Mouse (Mus musculus): Measurements from ENCODE around the gene Wwox.

Wwox gene

GRCm38 (mm10) chr8:115097988-115098562, 658.6 kb downstream of the Wwox start:
- no peak for DNase-seq (ENCODE audit: low spot score in 2 of 2)

GRCm38 (mm10) chr8:115109309-115109708, 669.9 kb downstream of the Wwox start:
- no peak for DNase-seq (ENCODE audit: low spot score in 2 of 2)

- no peak for DNase-seq (ENCODE audit: low spot score in 2 of 2)
Observed at GRCm38 (mm10) chr8:115110423-115110822, 671.0 kb downstream of the Wwox start.

- DNase-seq (ENCODE audit: low spot score in 2 of 2), result no peak
Observed at GRCm38 (mm10) chr8:115112062-115112461, 672.6 kb downstream of the Wwox start.

- DNase-seq (ENCODE audit: low spot score in 2 of 2), result no peak
Observed at GRCm38 (mm10) chr8:115114498-115114897, 675.0 kb downstream of the Wwox start.

- DNase-seq (ENCODE audit: low spot score in 2 of 2), result no peak
Observed at GRCm38 (mm10) chr8:115126081-115126480, 686.6 kb downstream of the Wwox start.

- no peak for DNase-seq (ENCODE audit: low spot score in 2 of 2)
Observed at GRCm38 (mm10) chr8:115126674-115127073, 687.2 kb downstream of the Wwox start.

- no peak for DNase-seq (ENCODE audit: low spot score in 2 of 2)
Observed at GRCm38 (mm10) chr8:115129307-115129706, 689.9 kb downstream of the Wwox start.

- DNase-seq (ENCODE audit: low spot score in 2 of 2), result no peak
Observed at GRCm38 (mm10) chr8:115133119-115133518, 693.7 kb downstream of the Wwox start.

- no peak for DNase-seq (ENCODE audit: low spot score in 2 of 2)
Observed at GRCm38 (mm10) chr8:115133711-115134218, 694.3 kb downstream of the Wwox start.

- no peak for DNase-seq (ENCODE audit: low spot score in 2 of 2)
Observed at GRCm38 (mm10) chr8:115136888-115137287, 697.4 kb downstream of the Wwox start.

- no peak for DNase-seq (ENCODE audit: low spot score in 2 of 2)
Observed at GRCm38 (mm10) chr8:115141614-115142013, 702.2 kb downstream of the Wwox start.

- DNase-seq (ENCODE audit: low spot score in 2 of 2), result no peak
Observed at GRCm38 (mm10) chr8:115143530-115144320, 704.3 kb downstream of the Wwox start.

GRCm38 (mm10) chr8:115147006-115147405, 707.6 kb downstream of the Wwox start:
- DNase-seq (ENCODE audit: low spot score in 2 of 2), result peak in 1 of 2 experiments; percentile 62

- no peak for DNase-seq (ENCODE audit: low spot score in 2 of 2)
Observed at GRCm38 (mm10) chr8:115150446-115151109, 711.1 kb downstream of the Wwox start.

- no peak for DNase-seq (ENCODE audit: low spot score in 2 of 2)
Observed at GRCm38 (mm10) chr8:115151416-115151815, 712.0 kb downstream of the Wwox start.

GRCm38 (mm10) chr8:115154096-115154495, 714.6 kb downstream of the Wwox start:
- peak in 1 of 2 experiments; percentile 42 for DNase-seq (ENCODE audit: low spot score in 2 of 2)

- DNase-seq (ENCODE audit: low spot score in 2 of 2), result no peak
Observed at GRCm38 (mm10) chr8:115156142-115156541, 716.7 kb downstream of the Wwox start.

- no peak for DNase-seq (ENCODE audit: low spot score in 2 of 2)
Observed at GRCm38 (mm10) chr8:115157977-115158720, 718.7 kb downstream of the Wwox start.

GRCm38 (mm10) chr8:115158721-115159111, 719.3 kb downstream of the Wwox start:
- no peak for DNase-seq (ENCODE audit: low spot score in 2 of 2)

- DNase-seq (ENCODE audit: low spot score in 2 of 2), result no peak
Observed at GRCm38 (mm10) chr8:115159208-115159607, 719.8 kb downstream of the Wwox start.

All from cerebellum, postnatal 4 days (tissue).